Mouse (Mus musculus) E14TG2a.4 (cell line): ENCODE results near the gene Rbmx2.

ENCODE experiments used
- H3K27me3 ChIP-seq: 2 replicates; pipeline ENCODE4 v1.6.1; 2014; ENCODE audit warnings: low read length, control low read depth; ENCODE audit not compliant: insufficient read depth
- H3K36me3 ChIP-seq: 2 replicates; pipeline ENCODE4 v1.6.1; 2014; ENCODE audit warnings: low read length, control low read depth; ENCODE audit not compliant: insufficient read depth
- H3K4me1 ChIP-seq: replicated peaks from 2 replicates; pipeline ENCODE4 v1.6.1; 2014; ENCODE audit warnings: low read depth, low read length, control low read depth
- H3K4me3 ChIP-seq: replicated peaks from 2 replicates; pipeline ENCODE4 v1.5.1; 2014; ENCODE audit warnings: mild to moderate bottlenecking, low read length
- H3K9me3 ChIP-seq: 2 replicates; pipeline ENCODE4 v1.6.1; 2014; ENCODE audit warnings: low read length, control low read depth
- CTCF ChIP-seq: conservative IDR thresholded peaks from 2 replicates; pipeline ENCODE4 v1.5.1; 2014; ENCODE audit warnings: low read length
- NANOG ChIP-seq: IDR thresholded peaks from 2 replicates; pipeline ENCODE4 v1.6.1; 2014; ENCODE audit warnings: borderline replicate concordance, low read length, mixed read lengths
- POU5F1 ChIP-seq: IDR thresholded peaks from 2 replicates; pipeline ENCODE4 v1.6.1; 2014; ENCODE audit warnings: low read length, borderline replicate concordance

Rbmx2 gene

GRCm38 (mm10) chrX:48694864-48695371 lies at the start of gene Rbmx2:
TSS of gene Rbmx2 (plus strand) at chrX:48695004.
- TF ChIP-seq POU5F1 (no peak), NANOG (no peak), CTCF (no peak)
- Histone ChIP-seq H3K36me3 (peaks cover 11% of the 10 kb centered on the region), H3K27me3 (no peaks in the 10 kb centered on the region), H3K9me3 (no peaks in the 10 kb centered on the region), H3K4me1 (peaks cover 16% of the 10 kb centered on the region), H3K4me3 (peak within 1 kb of the TSS; percentile 87)

- no peaks in the 10 kb centered on the region for H3K9me3 ChIP-seq
- H3K36me3 ChIP-seq, result no peaks in the 10 kb centered on the region
- no peaks in the 10 kb centered on the region for H3K27me3 ChIP-seq
- TF ChIP-seq POU5F1 (no peak), CTCF (no peak), NANOG (no peak)
- H3K4me1 ChIP-seq, result no peaks in the 10 kb centered on the region
- no peak overlapping the region for H3K4me3 ChIP-seq
Observed at GRCm38 (mm10) chrX:48666807-48667206, 28.0 kb upstream of the Rbmx2 start.

GRCm38 (mm10) chrX:48669588-48669987 lies 25.2 kb upstream of the Rbmx2 start:
- Histone ChIP-seq H3K4me1 (no peaks in the 10 kb centered on the region), H3K4me3 (no peak overlapping the region), H3K27me3 (no peaks in the 10 kb centered on the region), H3K36me3 (no peaks in the 10 kb centered on the region), H3K9me3 (no peaks in the 10 kb centered on the region)
- TF ChIP-seq CTCF, result peak; percentile 49
- no peak for TF ChIP-seq NANOG
- TF ChIP-seq POU5F1, result no peak

GRCm38 (mm10) chrX:48671714-48672113 lies 23.1 kb upstream of the Rbmx2 start:
- H3K4me3 ChIP-seq, result no peak overlapping the region
- H3K36me3 ChIP-seq, result no peaks in the 10 kb centered on the region
- H3K9me3 ChIP-seq, result no peaks in the 10 kb centered on the region
- H3K4me1 ChIP-seq, result no peaks in the 10 kb centered on the region
- TF ChIP-seq NANOG (no peak), POU5F1 (no peak), CTCF (no peak)
- H3K27me3 ChIP-seq, result no peaks in the 10 kb centered on the region

GRCm38 (mm10) chrX:48674171-48674570 lies 20.6 kb upstream of the Rbmx2 start, which contains the start of gene Gpr119:
TSS of gene Gpr119 (minus strand) at chrX:48674478.
- no peaks in the 10 kb centered on the region for H3K36me3 ChIP-seq
- no peak for TF ChIP-seq POU5F1
- TF ChIP-seq CTCF, result no peak
- TF ChIP-seq NANOG, result no peak
- no peaks in the 10 kb centered on the region for H3K9me3 ChIP-seq
- no peaks in the 10 kb centered on the region for H3K27me3 ChIP-seq
- no peak within 1 kb of the TSS for H3K4me3 ChIP-seq
- H3K4me1 ChIP-seq, result no peaks in the 10 kb centered on the region

GRCm38 (mm10) chrX:48683451-48683850 lies 11.4 kb upstream of the Rbmx2 start:
- peak; percentile 54 for TF ChIP-seq CTCF
- no peak for TF ChIP-seq NANOG
- H3K4me1 ChIP-seq, result no peaks in the 10 kb centered on the region
- no peak overlapping the region for H3K4me3 ChIP-seq
- H3K36me3 ChIP-seq, result no peaks in the 10 kb centered on the region
- H3K9me3 ChIP-seq, result no peaks in the 10 kb centered on the region
- H3K27me3 ChIP-seq, result no peaks in the 10 kb centered on the region

- TF ChIP-seq POU5F1, result no peak
- no peak for TF ChIP-seq NANOG
- no peaks in the 10 kb centered on the region for H3K4me1 ChIP-seq
- no peaks in the 10 kb centered on the region for H3K9me3 ChIP-seq
- no peak overlapping the region for H3K4me3 ChIP-seq
- H3K36me3 ChIP-seq, result no peaks in the 10 kb centered on the region
- no peaks in the 10 kb centered on the region for H3K27me3 ChIP-seq
Observed at GRCm38 (mm10) chrX:48683857-48684256, 10.9 kb upstream of the Rbmx2 start.

- no peak for TF ChIP-seq POU5F1
- no peak for TF ChIP-seq CTCF
- TF ChIP-seq NANOG, result no peak
- H3K4me1 ChIP-seq, result peaks cover 16% of the 10 kb centered on the region
- peaks cover 11% of the 10 kb centered on the region for H3K36me3 ChIP-seq
- H3K9me3 ChIP-seq, result no peaks in the 10 kb centered on the region
- no peaks in the 10 kb centered on the region for H3K27me3 ChIP-seq
- H3K4me3 ChIP-seq, result peak overlapping the region; percentile 87
Observed at GRCm38 (mm10) chrX:48694460-48694859, 344 bp upstream of the Rbmx2 start.

GRCm38 (mm10) chrX:48709701-48710100 lies 14.9 kb downstream of the Rbmx2 start:
- TF ChIP-seq NANOG (no peak), CTCF (no peak), POU5F1 (no peak)
- H3K4me1 ChIP-seq, result 0 out of 2 replicates have a peak, but pooled peaks cover 4% of the 10 kb centered on the region
- no peaks in the 10 kb centered on the region for H3K27me3 ChIP-seq
- H3K4me3 ChIP-seq, result no peak overlapping the region
- H3K36me3 ChIP-seq, result peaks cover 29% of the 10 kb centered on the region
- no peaks in the 10 kb centered on the region for H3K9me3 ChIP-seq
